Mouse (Mus musculus) heart, postnatal 14 days (tissue): Measurements from ENCODE around the gene Gm21885. TPM values are rescaled to one million over a fixed set of nuclear protein-coding genes. Genes with fewer than 3 reads are reported as not detected.

ENCODE experiments used
- DNase-seq, 2 experiments: peaks; one replicate each; pipeline ENCODE4 v3.0.0; 2021 to 2022
- intact Hi-C: fragments of 180-260 bp; cut with DNase I; formaldehyde crosslinking; loops from one replicate; pipeline ENCODE4 v1.15.1; 2025
- total RNA-seq, 2 experiments: library from RNA; stranded (reverse); gene quantifications; 2 replicates each; pipeline ENCODE4 v1.2.3; 2021

Gene Gm21885
- total RNA-seq, 2 experiments from 2014 or later: not detected

DNA sequence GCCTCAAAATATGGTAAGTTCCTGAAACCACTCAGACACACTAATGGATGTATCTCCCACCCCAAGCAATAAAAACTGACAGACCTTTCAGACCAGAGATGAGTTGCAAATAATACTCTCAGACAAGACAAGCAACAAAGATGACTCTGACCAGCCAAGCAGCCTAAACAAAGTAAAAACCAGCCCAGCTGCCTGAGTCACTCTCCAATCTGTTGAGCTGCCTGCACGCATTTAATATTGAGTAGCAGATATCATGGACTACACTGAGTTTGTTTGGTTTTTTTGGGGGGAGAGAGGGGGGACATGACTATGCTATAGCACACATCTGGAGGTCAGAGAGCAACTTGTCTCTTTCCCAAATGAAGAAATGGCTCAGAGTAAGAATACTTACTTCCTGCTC lies 33.6 kb downstream of the Gm21885 start:
- no peak for DNase-seq
- intact Hi-C loops: no loop called here

GRCm38 (mm10) chr11:94316528-94316927 lies 34.9 kb downstream of the Gm21885 start:
- no peak for DNase-seq
- intact Hi-C loops: no loop called here

- intact Hi-C loops: no loop called here
- DNase-seq: no peak
Measured at GRCm38 (mm10) chr11:94317014-94317413, 35.3 kb downstream of the Gm21885 start.

GRCm38 (mm10) chr11:94317515-94317914 lies 35.8 kb downstream of the Gm21885 start:
- intact Hi-C loops: no loop called here

GRCm38 (mm10) chr11:94318056-94318455 lies 36.4 kb downstream of the Gm21885 start:
- DNase-seq: no peak
- intact Hi-C loops: no loop called here

More at GRCm38 (mm10) chr11:94317515-94317914, 35.8 kb downstream of the Gm21885 start:
- DNase-seq: no peak

GRCm38 (mm10) chr11:94320969-94321930 lies 39.6 kb downstream of the Gm21885 start:
- peak in 1 of 2 experiments; percentile 68 for DNase-seq
- intact Hi-C loops: no loop called here

DNA sequence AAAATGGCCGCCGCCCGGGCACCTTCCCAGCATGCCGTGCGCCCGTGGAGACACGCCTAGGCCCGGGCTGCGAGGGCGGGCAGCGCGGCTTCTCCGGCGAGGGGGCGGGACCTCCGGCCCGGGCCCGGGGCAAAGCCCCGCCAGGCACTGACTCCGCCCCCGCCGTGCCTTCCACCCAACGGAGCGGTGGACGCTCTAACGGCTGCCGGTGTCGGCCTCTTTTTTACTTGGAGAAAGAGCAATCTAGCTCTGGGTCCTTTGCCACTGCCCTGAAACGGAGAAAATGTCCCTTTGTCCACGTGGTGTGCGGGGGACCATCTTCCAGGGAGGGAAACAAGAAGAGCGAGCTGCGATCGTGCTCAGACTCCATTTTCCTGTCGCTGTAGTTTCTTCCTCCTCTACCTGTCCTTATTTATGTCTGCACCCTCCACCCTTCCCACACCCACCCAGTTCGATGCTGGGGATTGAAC lies 40.3 kb downstream of the Gm21885 start, which contains the start of gene Luc7l3:
TSS of gene Luc7l3 (minus strand) at position 58 of the 470 bp plus-strand sequence.
- peak; percentile 97 for DNase-seq
- intact Hi-C loops: no loop called here

DNA sequence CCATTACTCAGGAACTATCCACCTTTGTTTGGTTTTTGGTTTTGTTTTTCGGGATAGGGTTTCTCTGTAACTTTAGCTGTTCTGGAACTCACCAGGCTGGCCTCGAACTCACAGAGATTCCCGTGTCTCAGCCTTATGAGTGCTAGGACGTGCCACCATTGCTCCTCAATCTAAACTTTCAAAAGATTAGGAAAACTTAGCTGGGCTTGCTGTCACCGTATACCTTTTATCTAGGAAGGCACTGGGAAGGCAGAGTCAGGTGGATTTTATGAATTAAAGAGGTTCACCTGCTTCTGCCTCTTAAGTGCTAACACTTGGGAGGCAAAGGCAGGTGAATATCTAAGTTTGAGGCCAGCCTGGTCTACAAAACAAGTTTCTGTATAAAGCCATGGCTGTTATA lies 41.0 kb downstream of the Gm21885 start:
- DNase-seq: no peak
- intact Hi-C loops: no loop called here

- intact Hi-C loops: no loop called here
- no peak for DNase-seq
Measured at GRCm38 (mm10) chr11:94323271-94323925, 41.7 kb downstream of the Gm21885 start.

DNA sequence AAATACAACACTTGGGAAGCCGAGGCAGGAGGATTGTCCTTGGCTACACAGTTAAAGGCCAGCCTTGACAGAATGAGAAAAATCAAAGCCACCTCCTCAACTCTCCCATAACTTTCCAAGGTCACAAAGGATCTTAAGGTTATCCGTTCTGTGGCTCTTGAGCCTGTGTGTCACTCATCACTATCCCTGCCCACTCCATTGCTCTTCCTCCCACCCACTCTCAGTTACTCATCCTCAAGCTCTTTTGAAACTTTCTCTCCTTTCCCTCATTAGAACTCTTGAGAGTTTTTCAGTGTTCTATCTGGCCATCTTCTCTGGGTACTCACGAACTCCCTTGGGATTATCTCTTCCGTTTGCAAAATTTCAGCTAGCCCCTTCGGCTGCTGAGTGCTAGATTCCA lies 42.9 kb downstream of the Gm21885 start:
- no peak for DNase-seq
- intact Hi-C loops: no loop called here

- intact Hi-C loops: no loop called here
Measured at GRCm38 (mm10) chr11:94326961-94327411, 45.3 kb downstream of the Gm21885 start.

DNA sequence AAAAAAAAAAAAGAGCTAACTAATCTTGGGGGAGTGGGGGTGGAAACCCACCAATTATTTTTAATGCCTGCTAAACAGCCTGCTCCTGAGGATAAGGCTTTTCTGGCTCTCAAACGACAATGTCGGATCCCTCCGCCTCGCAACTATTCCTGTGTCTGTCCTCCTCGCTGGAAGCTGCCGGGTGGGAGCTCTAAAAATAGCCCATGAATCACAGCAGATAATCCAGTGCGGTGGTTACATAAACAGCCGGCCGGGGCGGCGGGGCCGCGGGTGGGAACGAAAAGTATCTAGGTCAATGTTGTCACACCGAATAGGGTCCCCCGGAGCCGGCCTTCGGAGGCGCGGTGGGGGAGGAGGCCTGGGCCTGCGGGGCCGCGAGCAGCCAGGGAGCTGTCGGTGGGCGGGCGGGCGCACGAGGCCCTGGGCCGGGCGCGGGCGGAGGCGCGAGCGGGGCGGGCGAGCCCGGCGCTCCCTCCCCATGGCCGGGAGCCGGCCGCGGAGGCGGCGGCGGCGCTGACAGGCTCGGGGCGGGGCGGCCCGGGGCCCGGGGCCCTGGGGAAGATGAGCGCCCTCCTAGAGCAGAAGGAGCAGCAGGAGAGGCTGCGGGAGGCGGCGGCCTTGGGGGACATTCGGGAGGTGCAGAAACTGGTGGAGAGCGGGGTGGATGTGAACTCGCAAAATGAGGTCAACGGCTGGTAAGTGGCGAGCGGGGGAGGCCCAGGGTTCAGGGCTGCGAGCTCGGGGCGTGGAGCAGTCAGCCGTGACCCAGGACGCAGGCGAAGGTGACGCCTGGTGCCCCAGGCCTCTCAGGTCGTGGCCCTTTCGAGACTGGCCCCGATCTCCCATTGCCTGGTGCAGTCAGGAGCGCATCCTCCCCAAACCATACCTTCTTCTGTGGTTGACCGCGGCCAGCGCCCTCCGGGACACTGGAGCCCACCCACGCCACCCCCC lies 46.3 kb downstream of the Gm21885 start, which contains the start of gene Ankrd40:
TSS of gene Ankrd40 (plus strand) at position 309 of the 951 bp plus-strand sequence.
- intact Hi-C loops: loop anchor here (2.0 kb wide), 1 partner anchor 77 kb away; no protein-coding TSS in a partner anchor
- DNase-seq: peak; percentile 95

More at GRCm38 (mm10) chr11:94326961-94327411, 45.3 kb downstream of the Gm21885 start:
- no peak for DNase-seq

DNA sequence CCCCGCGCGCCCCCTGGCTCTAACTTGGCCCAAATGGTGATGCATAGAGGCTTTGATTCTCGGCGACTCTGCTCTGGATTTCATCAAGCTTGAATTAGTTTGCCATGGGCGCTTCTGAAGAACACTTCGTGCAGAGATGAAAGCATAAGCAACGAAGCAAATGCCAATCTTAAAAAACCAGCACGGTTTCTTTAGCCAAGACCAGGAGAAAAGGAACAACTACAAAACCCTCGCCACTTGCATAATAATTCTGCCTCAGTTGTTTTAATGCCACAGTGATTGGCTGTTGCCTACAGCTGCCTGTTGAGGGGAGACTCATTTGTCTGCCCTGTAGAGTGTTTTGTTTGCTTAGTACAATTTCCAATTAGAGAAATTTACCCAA lies 47.0 kb downstream of the Gm21885 start:
- no peak for DNase-seq
- intact Hi-C loops: loop anchor here (2.0 kb wide), 1 partner anchor 76 kb away; no protein-coding TSS in a partner anchor

DNA sequence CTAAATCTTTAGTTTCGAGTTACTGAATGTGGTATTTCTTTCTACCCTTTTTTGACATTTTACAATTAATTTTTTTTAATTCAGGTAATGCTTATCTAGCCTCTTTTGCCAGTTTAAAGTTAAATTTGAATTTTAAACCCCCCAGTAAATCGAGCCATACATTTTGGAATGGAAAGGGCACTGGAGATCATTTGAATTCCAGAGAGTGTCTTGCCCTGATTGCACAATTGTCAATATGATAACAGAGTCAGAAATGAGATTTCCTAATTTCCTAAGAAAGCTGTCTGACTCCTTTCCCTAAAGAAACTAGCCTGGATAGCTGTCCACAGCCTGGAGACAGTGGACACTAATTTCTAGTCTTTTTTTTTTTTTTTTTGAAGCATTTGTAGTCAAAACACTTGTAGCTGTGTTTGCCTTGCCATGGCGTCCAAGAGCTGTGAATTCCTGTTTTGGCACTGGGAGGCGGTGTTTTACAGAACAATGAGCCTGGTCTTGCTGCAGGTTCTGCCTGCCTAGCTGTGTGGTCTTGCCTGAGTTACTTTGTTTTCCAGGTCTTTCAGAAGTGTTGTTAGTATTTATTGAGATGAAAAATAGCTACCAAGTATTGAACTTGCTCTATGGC lies 47.7 kb downstream of the Gm21885 start:
- intact Hi-C loops: loop anchor here (2.0 kb wide), 1 partner anchor 75 kb away; no protein-coding TSS in a partner anchor
- peak; percentile 52 to 65 for DNase-seq

DNA sequence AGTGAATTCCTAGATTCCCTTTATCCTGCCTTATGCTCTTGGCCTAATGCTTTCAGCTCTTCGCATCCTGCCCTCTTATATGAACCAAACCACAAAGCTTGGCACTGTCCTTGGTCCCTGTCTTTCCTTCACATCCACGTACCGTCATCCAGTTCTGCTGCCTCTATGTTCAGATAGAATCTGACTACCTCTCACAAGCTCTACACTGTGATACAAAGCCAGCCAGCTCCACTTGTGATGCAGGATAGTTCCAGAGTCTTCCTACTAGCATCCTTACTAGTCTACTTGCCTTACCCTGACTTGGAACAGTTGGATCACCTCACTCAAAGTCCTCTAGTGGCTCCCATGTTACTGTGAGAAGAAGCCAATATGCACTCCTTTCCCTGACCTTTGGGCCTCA lies 48.5 kb downstream of the Gm21885 start:
- intact Hi-C loops: no loop called here

GRCm38 (mm10) chr11:94332726-94333125 lies 51.1 kb downstream of the Gm21885 start:
- no peak for DNase-seq

More for the DNA sequence above, 48.5 kb downstream of the Gm21885 start:
- no peak for DNase-seq

GRCm38 (mm10) chr11:94334386-94334968 lies 52.8 kb downstream of the Gm21885 start:
- intact Hi-C loops: no loop called here
- no peak for DNase-seq

More at GRCm38 (mm10) chr11:94332726-94333125, 51.1 kb downstream of the Gm21885 start:
- intact Hi-C loops: no loop called here
